Mouse (Mus musculus) liver, adult 2 months (tissue): ENCODE results near the gene Olfr315. TPM values are rescaled to one million over a fixed set of nuclear protein-coding genes. Genes with fewer than 3 reads are reported as not detected.
A peak's percentile ranks its signal among the peaks of the same experiment; 100 is the strongest.
"Not testable (repeated sequence)": the region's sequence is repeated elsewhere in the genome, so short reads cannot be mapped to it uniquely, and the experiment has no call there.

Source experiments
- DNase-seq: peaks from one replicate; pipeline ENCODE4 v3.0.0-alpha.2; 2011; ENCODE audit warnings: low read depth, low spot score; ENCODE audit errors: extremely low read depth
- H3K27ac ChIP-seq: fragments of 200-500 bp; replicated peaks from 2 replicates; pipeline ENCODE4 v1.5.1; 2012; ENCODE audit warnings: low read depth, mild to moderate bottlenecking, control low read depth, inconsistent platforms, low read length; ENCODE audit not compliant: insufficient read depth
- H3K27me3 ChIP-seq: fragments of 200-500 bp; 2 replicates; pipeline ENCODE4 v1.6.1; 2012; ENCODE audit warnings: mild to moderate bottlenecking, moderate library complexity, low read length, inconsistent platforms; ENCODE audit not compliant: control insufficient read depth, insufficient read depth
- H3K36me3 ChIP-seq: fragments of 200-500 bp; 2 replicates; pipeline ENCODE4 v1.6.1; 2012; ENCODE audit warnings: low read length, inconsistent platforms; ENCODE audit not compliant: control insufficient read depth, insufficient read depth
- H3K4me1 ChIP-seq: fragments of 200-500 bp; 2 replicates; pipeline ENCODE4 v1.6.1; 2011; ENCODE audit warnings: low read length; ENCODE audit not compliant: control insufficient read depth, insufficient read depth
- H3K4me3 ChIP-seq: fragments of 200-500 bp; 2 replicates; pipeline ENCODE4 v1.5.1; 2011; ENCODE audit warnings: low read depth, mild to moderate bottlenecking, control low read depth, low read length, moderate library complexity; ENCODE audit not compliant: insufficient read depth
- H3K79me2 ChIP-seq: fragments of 200-500 bp; 2 replicates; pipeline ENCODE4 v1.6.1; 2012; ENCODE audit warnings: inconsistent platforms, mild to moderate bottlenecking, low read length, moderate library complexity; ENCODE audit not compliant: control insufficient read depth, insufficient read depth
- H3K9ac ChIP-seq: fragments of 200-500 bp; 2 replicates; pipeline ENCODE4 v1.6.1; 2012; ENCODE audit warnings: low read depth, mild to moderate bottlenecking, control low read depth, inconsistent platforms, low read length
- CTCF ChIP-seq: fragments of 200-500 bp; IDR thresholded peaks from 2 replicates; pipeline ENCODE4 v1.5.1; 2011; ENCODE audit warnings: low read depth, low read length, control low read depth
- POLR2A ChIP-seq: fragments of 200-500 bp; IDR thresholded peaks from 2 replicates; pipeline ENCODE4 v1.6.1; 2011; ENCODE audit warnings: low read length, control low read depth; ENCODE audit not compliant: insufficient read depth; ENCODE audit errors: extremely low read depth
- WGBS: fragments of 180-500 bp; shearing (Covaris S2); methylation state at CpG from one replicate; pipeline ENCODE4 v1.1.7; 2018; 5-methylcytosine and 5-hydroxymethylcytosine counted together
- polyA plus RNA-seq: library from polyadenylated mRNA; depleted of rRNA; stranded (reverse); fragments of >200 nt; gene quantifications from 2 replicates; pipeline ENCODE4 v1.2.3, GENCODE M21; 2012
- total RNA-seq: library from RNA; depleted of rRNA; stranded (reverse); fragments of >200 nt; gene quantifications from 2 replicates; pipeline ENCODE4 v1.2.3, GENCODE M21; 2014

The Olfr315 gene
- total and polyA plus RNA-seq, 2 experiments: not detected

- 38% methylated on average over 4 of the region's 4 CpGs for WGBS
- peak; percentile 81 for DNase-seq
- Histone ChIP-seq H3K36me3 (no peaks in the 10 kb centered on the region), H3K27me3 (no peaks in the 10 kb centered on the region), H3K27ac (no peak overlapping the region), H3K4me3 (no peak overlapping the region), H3K4me1 (peaks cover 7% of the 10 kb centered on the region), H3K9ac (no peak overlapping the region), H3K79me2 (no peaks in the 10 kb centered on the region)
- TF ChIP-seq CTCF (no peak), POLR2A (no peak)
Measured at GRCm38 (mm10) chr11:58803871-58804270, 30.9 kb downstream of the Olfr315 start.

GRCm38 (mm10) chr11:58804393-58804792 lies 31.4 kb downstream of the Olfr315 start:
- H3K27me3 ChIP-seq: no peaks in the 10 kb centered on the region
- H3K36me3 ChIP-seq: no peaks in the 10 kb centered on the region
- 17% methylated on average over 2 of the region's 2 CpGs for WGBS
- peak; percentile 6 for DNase-seq
- no peak overlapping the region for H3K27ac ChIP-seq
- no peaks in the 10 kb centered on the region for H3K79me2 ChIP-seq
- H3K9ac ChIP-seq: no peak overlapping the region
- H3K4me3 ChIP-seq: no peak overlapping the region
- no peak for TF ChIP-seq CTCF
- no peak for TF ChIP-seq POLR2A
- H3K4me1 ChIP-seq: peaks cover 7% of the 10 kb centered on the region

- Histone ChIP-seq H3K27ac (no peak overlapping the region), H3K4me3 (no peak overlapping the region), H3K9ac (no peak overlapping the region), H3K79me2 (no peaks in the 10 kb centered on the region), H3K4me1 (no peaks in the 10 kb centered on the region), H3K36me3 (no peaks in the 10 kb centered on the region), H3K27me3 (no peaks in the 10 kb centered on the region)
- WGBS: 24% methylated on average over 1 of the region's 1 CpGs
- DNase-seq: no peak
- TF ChIP-seq CTCF: peak; percentile 64
- TF ChIP-seq POLR2A: no peak
Measured at GRCm38 (mm10) chr11:58812001-58812400, 39.0 kb downstream of the Olfr315 start.

GRCm38 (mm10) chr11:58814700-58815099 lies 41.7 kb downstream of the Olfr315 start, which contains the start of gene Olfr313:
Gene Olfr313 (plus strand): TSS chr11:58815000.
- H3K27ac ChIP-seq, H3K36me3 ChIP-seq, H3K4me1 ChIP-seq, H3K27me3 ChIP-seq, H3K9ac ChIP-seq, DNase-seq, H3K4me3 ChIP-seq, H3K79me2 ChIP-seq: not testable (repeated sequence)
- 62% methylated on average over 1 of the region's 1 CpGs for WGBS

- no peak overlapping the region for H3K27ac ChIP-seq
- TF ChIP-seq CTCF (no peak), POLR2A (no peak)
- no peaks in the 10 kb centered on the region for H3K36me3 ChIP-seq
- 79% methylated on average over 1 of the region's 1 CpGs for WGBS
- no peaks in the 10 kb centered on the region for H3K27me3 ChIP-seq
- no peak for DNase-seq
- H3K79me2 ChIP-seq: no peaks in the 10 kb centered on the region
- no peaks in the 10 kb centered on the region for H3K4me1 ChIP-seq
- H3K4me3 ChIP-seq: no peak overlapping the region
- H3K9ac ChIP-seq: no peak overlapping the region
Measured at GRCm38 (mm10) chr11:58815676-58816075, 42.7 kb downstream of the Olfr315 start.

- not testable (repeated sequence) for DNase-seq, H3K4me3 ChIP-seq, H3K4me1 ChIP-seq, H3K79me2 ChIP-seq, H3K36me3 ChIP-seq, H3K27me3 ChIP-seq, H3K27ac ChIP-seq, H3K9ac ChIP-seq
Measured at GRCm38 (mm10) chr11:58828937-58829336, 55.9 kb downstream of the Olfr315 start, which contains the start of gene Olfr312. Gene Olfr312 (plus strand): TSS chr11:58829237.
